Mouse (Mus musculus): Measurements from ENCODE around the gene Snx12.

- no peak for TF ChIP-seq CTCF (IDR thresholded peaks at IDR 0.05; ENCODE audit: insufficient read depth, low read length)
- TF ChIP-seq POLR2A (IDR thresholded peaks at IDR 0.05; ENCODE audit: borderline replicate concordance, extremely low read depth, low read depth, low read length) = no peak
Measured at GRCm38 (mm10) chrX:101168425-101168824, 53.9 kb downstream of the Snx12 start.
